Comparison of ENCODE assay signal across 20 mouse cellular contexts in the genomic region with DNA sequence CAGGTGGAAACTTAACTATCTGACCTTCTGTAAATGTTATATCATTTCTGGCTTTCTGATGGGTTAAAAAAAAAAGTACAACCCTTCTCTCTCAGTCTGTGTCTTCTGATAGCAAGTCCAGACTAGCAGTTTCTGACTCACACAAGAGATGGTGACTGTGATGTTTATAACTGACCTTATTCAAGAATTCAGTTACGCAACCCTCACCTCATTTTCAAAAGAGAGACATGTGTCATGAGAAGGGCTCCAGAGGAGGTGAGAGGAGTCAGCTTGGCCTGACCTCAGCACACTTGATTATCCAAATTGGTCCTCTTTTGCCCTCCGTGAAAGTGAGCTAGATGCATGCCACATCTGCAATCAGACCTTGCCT.
DNase-seq lines count a peak whose midpoint lies in the region; ATAC-seq and TF ChIP-seq lines count a peak whose summit lies in the region.
"Had no signal": no experiment of that assay in that cellular context is flagged by ENCODE, and none has a peak within 500 bp of the region (broad histone marks: within the 10 kb centered on the region; RNA-seq: fewer than 3 reads in every experiment).

No protein-coding gene starts in this region.

- H3K9me3 ChIP-seq in lung, embryonic 15.5 days = no peaks in the 10 kb centered on the region
- H3K9me3 ChIP-seq in forebrain, embryonic 14.5 days (replicated peaks; ENCODE audit: control insufficient read depth, low read length) = no peaks in the 10 kb centered on the region
- H3K9me3 ChIP-seq: forebrain, embryonic 10.5 days; hindbrain, embryonic 13.5 days; limb, embryonic 15.5 days; megakaryocyte, embryonic 14.5 days; neural tube, embryonic 12.5 days had no signal

- no peak for DNase-seq in lung, postnatal 4 days
- DNase-seq in CD4-positive, CD25-positive, alpha-beta regulatory T cell, adult 2 months (ENCODE audit: low read depth, low spot score) = peak; percentile 11
- no peak for DNase-seq in layer of hippocampus, adult 11-12 months (ENCODE audit: low spot score)
- DNase-seq in forebrain, embryonic 14.5 days (ENCODE audit: low spot score) = no peak
- DNase-seq: adrenal gland, postnatal 25 days; cerebellum, postnatal 25 days; kidney, postnatal 10 days; layer of hippocampus, adult 9-11 months; thymus, adult 2 months had no signal

- TF ChIP-seq CTCF in embryonic fibroblast, embryonic 13.5 days (IDR thresholded peaks at IDR 0.05; ENCODE audit: borderline replicate concordance, insufficient read depth, low read length) = no peak

- ATAC-seq in lung, embryonic 15.5 days (ENCODE audit: borderline replicate concordance, extremely low read depth, low FRiP score, low TSS enrichment) = no peak
- peak; percentile 43 for ATAC-seq in monocyte, adult 5-6 weeks (replicated peaks; ENCODE audit: insufficient number of reproducible peaks, low FRiP score, low TSS enrichment, poor library complexity, severe bottlenecking)
- no peak for ATAC-seq in forebrain, embryonic 14.5 days
- ATAC-seq in activated CD4-positive, CD25-positive, alpha-beta regulatory T cell, adult 4 months = no peak
- ATAC-seq: intestine, postnatal 0 days; midbrain, embryonic 16.5 days had no signal

- H3K4me2 ChIP-seq in lung, embryonic 15.5 days = no peak overlapping the region
- no peak overlapping the region for H3K4me2 ChIP-seq in forebrain, embryonic 14.5 days (ENCODE audit: low read length)
- H3K4me2 ChIP-seq: hindbrain, embryonic 13.5 days; limb, embryonic 15.5 days; neural tube, embryonic 12.5 days had no signal

- H3K4me3 ChIP-seq in lung, embryonic 15.5 days = no peak overlapping the region
- H3K4me3 ChIP-seq in embryonic fibroblast, embryonic 13.5 days (ENCODE audit: insufficient read depth, low read length) = no peak overlapping the region
- no peak overlapping the region for H3K4me3 ChIP-seq in forebrain, embryonic 14.5 days (ENCODE audit: low read depth, low read length)
- H3K4me3 ChIP-seq: forebrain, embryonic 10.5 days; hindbrain, embryonic 13.5 days; limb, embryonic 15.5 days; megakaryocyte, embryonic 14.5 days; neural tube, embryonic 12.5 days had no signal

- no peak overlapping the region for H3K9ac ChIP-seq in lung, embryonic 15.5 days
- H3K9ac ChIP-seq in forebrain, embryonic 14.5 days (ENCODE audit: low read length) = no peak overlapping the region
- H3K9ac ChIP-seq: hindbrain, embryonic 13.5 days; limb, embryonic 15.5 days; neural tube, embryonic 12.5 days had no signal

- H3K27ac ChIP-seq in lung, embryonic 15.5 days = peak overlapping the region; percentile 26
- H3K27ac ChIP-seq in embryonic fibroblast, embryonic 13.5 days (ENCODE audit: insufficient read depth, low read length) = peak overlapping the region; percentile 79; the same call in 1 of the 2 replicates
- H3K27ac ChIP-seq in forebrain, embryonic 14.5 days (ENCODE audit: low read depth, low read length) = no peak overlapping the region
- H3K27ac ChIP-seq: forebrain, embryonic 10.5 days; hindbrain, embryonic 13.5 days; limb, embryonic 15.5 days; neural tube, embryonic 12.5 days had no signal

- H3K27me3 ChIP-seq in lung, embryonic 15.5 days = no peaks in the 10 kb centered on the region
- no peaks in the 10 kb centered on the region for H3K27me3 ChIP-seq in forebrain, embryonic 14.5 days (replicated peaks; ENCODE audit: control insufficient read depth, insufficient read depth, low read length)
- H3K27me3 ChIP-seq: hindbrain, embryonic 13.5 days; limb, embryonic 15.5 days; megakaryocyte, embryonic 14.5 days; neural tube, embryonic 12.5 days had no signal

- peaks cover 4% of the 10 kb centered on the region; the same call in 1 of the 2 replicates for H3K4me1 ChIP-seq in lung, embryonic 15.5 days
- peaks cover 3% of the 10 kb centered on the region; the same call in 1 of the 2 replicates for H3K4me1 ChIP-seq in embryonic fibroblast, embryonic 13.5 days (ENCODE audit: control insufficient read depth, insufficient read depth, low read length)
- peaks cover 2% of the 10 kb centered on the region; the same call in 1 of the 2 replicates for H3K4me1 ChIP-seq in forebrain, embryonic 14.5 days (ENCODE audit: control insufficient read depth, insufficient read depth, low read length)
- H3K4me1 ChIP-seq: hindbrain, embryonic 13.5 days; limb, embryonic 15.5 days; neural tube, embryonic 12.5 days had no signal

- 57% methylated on average over 2 of the region's 2 CpGs for WGBS in lung, embryonic 15.5 days
- 90% methylated on average over 2 of the region's 2 CpGs for WGBS in forebrain, embryonic 14.5 days

- no peaks in the 10 kb centered on the region for H3K36me3 ChIP-seq in lung, embryonic 15.5 days
- H3K36me3 ChIP-seq in forebrain, embryonic 14.5 days (ENCODE audit: control insufficient read depth, insufficient read depth, low read length) = no peaks in the 10 kb centered on the region
- H3K36me3 ChIP-seq: forebrain, embryonic 10.5 days; hindbrain, embryonic 13.5 days; limb, embryonic 15.5 days; neural tube, embryonic 12.5 days had no signal

- no peak for TF ChIP-seq POLR2A in embryonic fibroblast, embryonic 13.5 days (IDR thresholded peaks at IDR 0.05; ENCODE audit: low read depth, low read length)
